Mouse (Mus musculus) central nervous system, embryonic 14 days (tissue): ENCODE data around the gene Tomm5. TPM values are rescaled to one million over a fixed set of nuclear protein-coding genes. Genes with fewer than 3 reads are reported as not detected.

Experiments used
- polyA plus RNA-seq: library from polyadenylated mRNA; depleted of rRNA; stranded (reverse); fragments of >200 nt; gene quantifications from 2 replicates; pipeline ENCODE4 v1.2.3, GENCODE M21; 2012; rRNA removed

Gene Tomm5
- 140 and 148 TPM in 2 replicates for polyA plus RNA-seq

DNA sequence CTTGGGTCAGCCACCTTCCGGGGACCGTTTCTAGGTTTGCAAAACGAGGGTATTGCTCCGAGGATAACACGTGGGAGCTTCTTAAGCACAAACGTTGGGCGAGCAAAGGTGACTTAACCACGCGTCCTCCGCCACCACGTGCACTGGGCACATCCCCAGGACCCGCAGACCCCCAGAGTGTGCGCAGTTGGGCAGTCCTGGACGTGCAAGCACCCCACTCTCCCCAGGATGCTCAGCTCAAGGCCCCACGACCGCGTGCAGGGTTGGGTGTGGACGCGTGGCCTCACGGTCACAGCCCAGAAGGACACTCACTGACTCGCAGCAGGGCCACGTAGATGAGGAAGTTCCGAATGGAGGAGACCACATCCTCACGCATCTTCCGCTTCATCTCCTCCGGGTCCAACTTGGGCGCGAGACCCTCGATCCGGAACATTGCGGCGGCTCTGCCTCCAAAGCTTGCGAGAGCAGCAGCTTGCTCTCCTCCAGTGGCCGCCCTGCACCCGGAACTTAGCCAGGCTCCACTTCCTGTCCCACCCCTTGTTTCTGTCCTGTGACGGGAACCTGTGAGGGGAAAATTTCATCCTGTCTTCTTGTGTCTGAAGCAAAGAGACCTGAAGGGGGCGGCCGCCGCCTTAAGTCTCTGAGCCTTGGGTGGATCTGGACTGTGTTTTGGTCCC is at the start of gene Tomm5:
Gene Tomm5 (minus strand): TSS at position 514 of the 677 bp plus-strand sequence.

DNA sequence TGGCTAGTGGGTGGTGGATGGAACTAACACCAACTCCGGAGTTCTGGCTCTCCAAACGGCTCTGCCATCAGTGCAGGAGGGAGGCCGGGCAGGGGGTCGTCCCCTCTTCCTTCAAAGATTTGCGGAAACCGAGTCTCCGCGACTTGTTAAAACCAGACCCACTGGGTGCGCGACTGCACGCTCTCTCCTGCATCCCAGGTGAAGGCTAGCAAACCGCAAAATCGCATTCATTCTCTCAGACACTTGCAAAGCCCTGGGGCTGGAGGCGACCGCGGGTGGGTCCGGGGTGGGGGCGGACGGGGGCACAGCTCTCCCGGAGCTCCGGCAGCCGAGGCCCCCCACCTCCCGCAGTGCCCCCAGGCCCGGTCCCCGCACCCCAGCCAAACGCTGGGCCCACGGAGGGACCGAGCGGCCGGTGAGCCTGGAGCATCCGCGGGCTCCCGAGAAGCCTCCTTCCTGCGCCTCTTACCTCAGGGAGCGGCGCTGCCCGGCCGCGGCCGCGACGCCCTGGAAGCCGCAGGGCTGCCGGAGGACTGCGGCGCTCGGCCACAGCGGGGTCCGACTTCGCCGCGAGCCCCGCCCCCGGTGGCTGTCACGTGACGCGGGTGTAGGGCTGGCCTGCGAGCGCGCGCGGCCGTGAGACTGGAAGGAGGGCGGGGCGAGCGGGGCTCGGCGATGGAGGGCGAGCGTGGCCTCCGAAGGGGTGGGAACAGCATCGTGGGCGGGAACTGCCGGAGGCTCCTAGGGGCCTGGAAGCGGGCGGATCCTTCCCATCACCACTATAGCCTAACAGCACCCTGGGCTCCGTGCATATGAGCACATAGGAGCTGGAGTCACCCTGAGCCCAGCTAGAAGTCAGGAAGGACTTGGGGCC is 23.7 kb downstream of the Tomm5 start, which contains the start of gene Fbxo10:
Gene Fbxo10 (minus strand): TSS at position 584 of the 874 bp plus-strand sequence.

Other genes with a start within 250 kb of the Tomm5 start
- 19.5 and 23.3 TPM in 2 replicates for gene Grhpr, start 126.7 kb downstream of the Tomm5 start, polyA plus RNA-seq
- gene Zbtb5, start 95.7 kb downstream of the Tomm5 start, polyA plus RNA-seq = 30.9 and 35.8 TPM in 2 replicates
- gene Polr1e, start 89.5 kb downstream of the Tomm5 start, polyA plus RNA-seq = 21.3 and 21.8 TPM in 2 replicates
- gene Fbxo10, start 23.5 kb downstream of the Tomm5 start, polyA plus RNA-seq = 28.6 and 30.8 TPM in 2 replicates
- gene Frmpd1, start 76.8 kb upstream of the Tomm5 start, polyA plus RNA-seq = 1.1 and 2.1 TPM in 2 replicates
- gene Trmt10b, start 189.0 kb upstream of the Tomm5 start, polyA plus RNA-seq = 14.2 and 15.5 TPM in 2 replicates
- 11.5 and 12.8 TPM in 2 replicates for gene Dcaf10, start 234.0 kb upstream of the Tomm5 start, polyA plus RNA-seq
- 42.3 and 43.3 TPM in 2 replicates for gene Exosc3, start 234.6 kb upstream of the Tomm5 start, polyA plus RNA-seq